Mouse (Mus musculus) hindbrain, embryonic 14.5 days (tissue): Measurements from ENCODE around the gene 1700037H04Rik. TPM values are rescaled to one million over a fixed set of nuclear protein-coding genes. Genes with fewer than 3 reads are reported as not detected.

Experiments used
- ATAC-seq: fragments of 200-750 bp; cut with Nextera tagmentation; 2 replicates; pipeline ENCODE4 v1.8.0; 2017; ENCODE audit warnings: moderate number of reproducible peaks, mild to moderate bottlenecking, moderate TSS enrichment, moderate library complexity; ENCODE audit not compliant: low FRiP score
- DNase-seq: peaks from one replicate; pipeline ENCODE4 v3.0.0-alpha.2; 2015; ENCODE audit warnings: low spot score
- H3K27ac ChIP-seq: fragments of 300-500 bp; sonication (generic); 2 replicates; pipeline ENCODE4 v1.5.1; 2014; ENCODE audit warnings: mild to moderate bottlenecking, moderate library complexity
- H3K27me3 ChIP-seq: fragments of 300-500 bp; sonication (generic); 2 replicates; pipeline ENCODE4 v1.6.1; 2014; ENCODE audit warnings: mild to moderate bottlenecking, low read length, mixed read lengths; ENCODE audit not compliant: control insufficient read depth, insufficient read depth
- H3K36me3 ChIP-seq: fragments of 300-500 bp; sonication (generic); replicated peaks from 2 replicates; pipeline ENCODE4 v1.6.1; 2014; ENCODE audit not compliant: control insufficient read depth, insufficient read depth
- H3K4me1 ChIP-seq: fragments of 300-500 bp; sonication (generic); replicated peaks from 2 replicates; pipeline ENCODE4 v1.6.1; 2014; ENCODE audit warnings: antibody characterized with exemption, low read length, mixed read lengths; ENCODE audit not compliant: control insufficient read depth, insufficient read depth
- H3K4me2 ChIP-seq: fragments of 300-500 bp; sonication (generic); replicated peaks from 2 replicates; pipeline ENCODE4 v1.6.1; 2014; ENCODE audit warnings: mild to moderate bottlenecking, moderate library complexity
- H3K4me3 ChIP-seq: fragments of 300-500 bp; sonication (generic); replicated peaks from 2 replicates; pipeline ENCODE4 v1.5.1; 2014; ENCODE audit warnings: mild to moderate bottlenecking, low read length
- H3K9ac ChIP-seq: fragments of 300-500 bp; sonication (generic); 2 replicates; pipeline ENCODE4 v1.6.1; 2014
- H3K9me3 ChIP-seq: fragments of 300-500 bp; sonication (generic); 2 replicates; pipeline ENCODE4 v1.6.1; 2016; ENCODE audit warnings: low read length; ENCODE audit not compliant: control insufficient read depth
- WGBS: fragments of 180-500 bp; shearing (Covaris S2); extraction: QIAGEN DNeasy Blood & Tissue Kit; methylation state at CpG from one replicate; pipeline ENCODE4 v1.1.7; 2014; 5-methylcytosine and 5-hydroxymethylcytosine counted together
- polyA plus RNA-seq: library from polyadenylated mRNA; unstranded; fragments of >200 nt; fragmentation: Nextera tagmentation; extraction: Ambion mirVana; gene quantifications from 2 replicates; pipeline ENCODE4 v1.2.1, GENCODE M21; 2014

The 1700037H04Rik gene
- polyA plus RNA-seq, 1 experiment from 2014 or later: 87.3 TPM

GRCm38 (mm10) chr2:131101530-131101929 lies 58.4 kb downstream of the 1700037H04Rik start:
- Histone ChIP-seq H3K9ac (no peak overlapping the region), H3K36me3 (no peaks in the 10 kb centered on the region), H3K4me1 (no peaks in the 10 kb centered on the region), H3K9me3 (no peaks in the 10 kb centered on the region), H3K4me2 (no peak overlapping the region), H3K4me3 (no peak overlapping the region), H3K27me3 (no peaks in the 10 kb centered on the region), H3K27ac (no peak overlapping the region)
- ATAC-seq (no peak), DNase-seq (no peak)
- WGBS: 70% methylated on average over 3 of the region's 3 CpGs

GRCm38 (mm10) chr2:131097087-131097486 lies 62.8 kb downstream of the 1700037H04Rik start:
- H3K4me3 ChIP-seq: no peak overlapping the region
- H3K9ac ChIP-seq: no peak overlapping the region
- no peaks in the 10 kb centered on the region for H3K4me1 ChIP-seq
- no peaks in the 10 kb centered on the region for H3K9me3 ChIP-seq
- H3K36me3 ChIP-seq: no peaks in the 10 kb centered on the region
- no peak overlapping the region for H3K27ac ChIP-seq
- no peak for DNase-seq
- no peak for ATAC-seq
- H3K4me2 ChIP-seq: no peak overlapping the region
- H3K27me3 ChIP-seq: no peaks in the 10 kb centered on the region
- WGBS: 84% methylated on average over 3 of the region's 4 CpGs

Other genes starting within 250 kb of the 1700037H04Rik start
- gene Gfra4, start 117.0 kb downstream of the 1700037H04Rik start, polyA plus RNA-seq: 49.2 and 50.8 TPM in 2 replicates
- gene Adam33, start 96.3 kb downstream of the 1700037H04Rik start, polyA plus RNA-seq: 0.81 and 1.4 TPM in 2 replicates
- 0.27 and 0.39 TPM in 2 replicates for gene Siglec1, start 73.3 kb downstream of the 1700037H04Rik start, polyA plus RNA-seq
- 2.2 and 3.3 TPM in 2 replicates for gene Hspa12b, start 32.8 kb downstream of the 1700037H04Rik start, polyA plus RNA-seq
- gene Gm11037, start 26.6 kb downstream of the 1700037H04Rik start, polyA plus RNA-seq: not detected in 2 replicates
- 9.3 and 10.3 TPM in 2 replicates for gene Cenpb, start 20.0 kb upstream of the 1700037H04Rik start, polyA plus RNA-seq
- 26.9 and 27.6 TPM in 2 replicates for gene Cdc25b, start 26.9 kb upstream of the 1700037H04Rik start, polyA plus RNA-seq
- 11.5 and 11.8 TPM in 2 replicates for gene Spef1, start 27.2 kb upstream of the 1700037H04Rik start, polyA plus RNA-seq
- gene Ap5s1, start 47.0 kb upstream of the 1700037H04Rik start, polyA plus RNA-seq: 32.1 and 39.7 TPM in 2 replicates
- gene Mavs, start 74.0 kb upstream of the 1700037H04Rik start, polyA plus RNA-seq: 5.8 and 7.7 TPM in 2 replicates
- gene Pank2, start 102.4 kb upstream of the 1700037H04Rik start, polyA plus RNA-seq: 31.5 and 35.1 TPM in 2 replicates
- 17.4 and 18.0 TPM in 2 replicates for gene Rnf24, start 192.8 kb upstream of the 1700037H04Rik start, polyA plus RNA-seq